Mouse (Mus musculus) stomach, postnatal 0 days (tissue): ENCODE results near the gene Brwd1. TPM values are rescaled to one million over a fixed set of nuclear protein-coding genes. Genes with fewer than 3 reads are reported as not detected.
"Not testable (repeated sequence)": the region's sequence is repeated elsewhere in the genome, so short reads cannot be mapped to it uniquely, and the experiment has no call there.

Experiments
- ATAC-seq: fragments of 200-750 bp; cut with Nextera tagmentation; 2 replicates; pipeline ENCODE4 v1.8.0; 2017; ENCODE audit not compliant: low FRiP score, low TSS enrichment
- DNase-seq: peaks from one replicate; pipeline ENCODE4 v3.0.0-alpha.2; 2016; ENCODE audit warnings: low spot score
- H3K27ac ChIP-seq: fragments of 300-500 bp; sonication (generic); replicated peaks from 2 replicates; pipeline ENCODE4 v1.5.1; 2014; ENCODE audit warnings: mild to moderate bottlenecking, control low read depth
- H3K27me3 ChIP-seq: fragments of 300-500 bp; sonication (generic); 2 replicates; pipeline ENCODE4 v1.6.1; 2014; ENCODE audit warnings: low read length; ENCODE audit not compliant: control insufficient read depth, insufficient read depth
- H3K36me3 ChIP-seq: fragments of 300-500 bp; sonication (generic); 2 replicates; pipeline ENCODE4 v1.6.1; 2014; ENCODE audit warnings: low read length, mixed read lengths; ENCODE audit not compliant: control insufficient read depth, insufficient read depth
- H3K4me1 ChIP-seq: fragments of 300-500 bp; sonication (generic); replicated peaks from 2 replicates; pipeline ENCODE4 v1.6.1; 2014; ENCODE audit warnings: antibody characterized with exemption; ENCODE audit not compliant: control insufficient read depth, insufficient read depth
- H3K4me2 ChIP-seq: fragments of 300-500 bp; sonication (generic); replicated peaks from 2 replicates; pipeline ENCODE4 v1.6.1; 2014; ENCODE audit warnings: low read depth, mild to moderate bottlenecking, control low read depth, moderate library complexity
- H3K4me3 ChIP-seq: fragments of 300-500 bp; sonication (generic); 2 replicates; pipeline ENCODE4 v1.5.1; 2014; ENCODE audit warnings: low read depth, low read length, control low read depth
- H3K9ac ChIP-seq: fragments of 300-500 bp; sonication (generic); 2 replicates; pipeline ENCODE4 v1.6.1; 2014; ENCODE audit warnings: mild to moderate bottlenecking, low read length, control low read depth, mixed read lengths
- H3K9me3 ChIP-seq: fragments of 300-500 bp; sonication (generic); 2 replicates; pipeline ENCODE4 v1.6.1; 2016; ENCODE audit warnings: low read length; ENCODE audit not compliant: control insufficient read depth
- CTCF ChIP-seq: IDR thresholded peaks from 2 replicates; pipeline ENCODE4 v1.5.1; 2016; ENCODE audit warnings: antibody characterized with exemption, low read depth, mild to moderate bottlenecking, moderate library complexity
- EP300 ChIP-seq: optimal IDR thresholded peaks from 2 replicates; pipeline ENCODE3; 2016; ENCODE audit warnings: antibody characterized with exemption
- WGBS: fragments of 180-500 bp; shearing (Covaris S2); extraction: QIAGEN DNeasy Blood & Tissue Kit; methylation state at CpG from one replicate; pipeline ENCODE4 v1.1.7; 2014; 5-methylcytosine and 5-hydroxymethylcytosine counted together
- polyA plus RNA-seq: library from polyadenylated mRNA; unstranded; fragments of >200 nt; fragmentation: Nextera tagmentation; extraction: Ambion mirVana; gene quantifications from 2 replicates; pipeline ENCODE4 v1.2.1, GENCODE M21; 2015

The Brwd1 gene
- polyA plus RNA-seq, 1 experiment from 2014 or later, result 31.6 TPM

- no peaks in the 10 kb centered on the region for H3K4me1 ChIP-seq
- ATAC-seq, result no peak
- H3K36me3 ChIP-seq, result peaks cover 53% of the 10 kb centered on the region
- 79% methylated on average over 2 of the region's 2 CpGs for WGBS
- no peak for TF ChIP-seq EP300
- TF ChIP-seq CTCF, result peak; percentile 56
- H3K4me2 ChIP-seq, result no peak overlapping the region
- no peak overlapping the region for H3K27ac ChIP-seq
- peak; percentile 22 for DNase-seq
- H3K9ac ChIP-seq, result no peak overlapping the region
- H3K27me3 ChIP-seq, result no peaks in the 10 kb centered on the region
- no peaks in the 10 kb centered on the region for H3K9me3 ChIP-seq
- no peak overlapping the region for H3K4me3 ChIP-seq
Observed at GRCm38 (mm10) chr16:96030476-96031102, 51.7 kb downstream of the Brwd1 start.

- DNase-seq (no peak), ATAC-seq (no peak)
- Histone ChIP-seq H3K4me1 (no peaks in the 10 kb centered on the region), H3K9me3 (no peaks in the 10 kb centered on the region), H3K4me2 (no peak overlapping the region), H3K27ac (no peak overlapping the region), H3K9ac (no peak overlapping the region), H3K4me3 (no peak overlapping the region), H3K36me3 (peaks cover 37% of the 10 kb centered on the region), H3K27me3 (no peaks in the 10 kb centered on the region)
- WGBS, result 86% methylated on average over 5 of the region's 5 CpGs
- TF ChIP-seq CTCF (no peak), EP300 (no peak)
Observed at GRCm38 (mm10) chr16:96026256-96026655, 56.1 kb downstream of the Brwd1 start.

- WGBS, result 80% methylated on average over 3 of the region's 3 CpGs
- DNase-seq (no peak), ATAC-seq (no peak)
- Histone ChIP-seq H3K27me3 (no peaks in the 10 kb centered on the region), H3K9ac (no peak overlapping the region), H3K4me1 (no peaks in the 10 kb centered on the region), H3K9me3 (no peaks in the 10 kb centered on the region), H3K4me3 (no peak overlapping the region), H3K4me2 (no peak overlapping the region), H3K36me3 (peaks cover 34% of the 10 kb centered on the region), H3K27ac (no peak overlapping the region)
- TF ChIP-seq CTCF (peak; percentile 36), EP300 (no peak)
Observed at GRCm38 (mm10) chr16:96025244-96025643, 57.1 kb downstream of the Brwd1 start.

- no peak overlapping the region for H3K4me2 ChIP-seq
- TF ChIP-seq CTCF (no peak), EP300 (no peak)
- no peak overlapping the region for H3K27ac ChIP-seq
- DNase-seq (no peak), ATAC-seq (no peak)
- no peak overlapping the region for H3K9ac ChIP-seq
- no peaks in the 10 kb centered on the region for H3K9me3 ChIP-seq
- H3K4me1 ChIP-seq, result no peaks in the 10 kb centered on the region
- H3K4me3 ChIP-seq, result no peak overlapping the region
- peaks cover 38% of the 10 kb centered on the region for H3K36me3 ChIP-seq
- H3K27me3 ChIP-seq, result no peaks in the 10 kb centered on the region
- WGBS, result 81% methylated on average over 10 of the region's 10 CpGs
Observed at GRCm38 (mm10) chr16:96021045-96021444, 61.3 kb downstream of the Brwd1 start.

- H3K36me3 ChIP-seq, H3K9ac ChIP-seq, H3K4me1 ChIP-seq, H3K4me2 ChIP-seq, H3K9me3 ChIP-seq, H3K4me3 ChIP-seq, H3K27me3 ChIP-seq, ATAC-seq, DNase-seq, H3K27ac ChIP-seq: not testable (repeated sequence)
- WGBS, result no CpG with 5 or more reads among the region's 10 CpGs
Observed at GRCm38 (mm10) chr16:96009124-96009523, 73.2 kb downstream of the Brwd1 start.

- not testable (repeated sequence) for H3K4me2 ChIP-seq, DNase-seq, H3K27me3 ChIP-seq, H3K4me1 ChIP-seq, H3K27ac ChIP-seq, H3K9ac ChIP-seq, H3K4me3 ChIP-seq, ATAC-seq, H3K9me3 ChIP-seq
- no CpG with 5 or more reads among the region's 10 CpGs for whole genome bisulfite sequencing
- H3K36me3 ChIP-seq, result peaks cover 17% of the 10 kb centered on the region
Observed at GRCm38 (mm10) chr16:96004278-96004677, 78.0 kb downstream of the Brwd1 start.
